Mouse (Mus musculus) gastrocnemius, adult 8-10 months (tissue): Measurements from ENCODE around the gene Irgm1. TPM values are rescaled to one million over a fixed set of nuclear protein-coding genes. Genes with fewer than 3 reads are reported as not detected.
A peak's percentile ranks its signal among the peaks of the same experiment; 100 is the strongest.
"Not testable (repeated sequence)": the region's sequence is repeated elsewhere in the genome, so short reads cannot be mapped to it uniquely, and the experiment has no call there.

Experiments used
- DNase-seq, 2 experiments: peaks; one replicate each; pipeline ENCODE4 v3.0.0; 2022; ENCODE audit warnings: low spot score in 2 of 2
- total RNA-seq, 4 experiments: library from RNA; stranded (reverse); gene quantifications; 2 replicates each; pipeline ENCODE4 v1.2.4; 2022

Irgm1 gene
- total RNA-seq, result 10 to 100 TPM; 12.0 to 13.7 (median 12.9) TPM

GRCm38 (mm10) chr11:48871201-48871772 is at the start of gene Irgm1:
Gene Irgm1 (minus strand): TSS chr11:48871683.
- DNase-seq, result peak; percentile 54 to 56

GRCm38 (mm10) chr11:48918380-48918779 is 46.9 kb upstream of the Irgm1 start:
- no peak for DNase-seq

- no peak for DNase-seq
These were observed 42.1 kb upstream of the Irgm1 start for GRCm38 (mm10) chr11:48913611-48914010.

- no peak for DNase-seq
These were observed 37.0 kb upstream of the Irgm1 start for GRCm38 (mm10) chr11:48908459-48908858.

GRCm38 (mm10) chr11:48902021-48902420 is 30.5 kb upstream of the Irgm1 start, which contains the start of gene Gm5431:
Gene Gm5431 (minus strand): TSS chr11:48902214.
- no peak for DNase-seq

GRCm38 (mm10) chr11:48901567-48901930 is 30.1 kb upstream of the Irgm1 start:
- not testable (repeated sequence) for DNase-seq

GRCm38 (mm10) chr11:48900654-48901566 is 29.4 kb upstream of the Irgm1 start:
- not testable (repeated sequence) for DNase-seq

GRCm38 (mm10) chr11:48898812-48899431 is 27.4 kb upstream of the Irgm1 start:
- DNase-seq, result no peak

GRCm38 (mm10) chr11:48876680-48877079 is 5.2 kb upstream of the Irgm1 start:
- DNase-seq, result no peak

GRCm38 (mm10) chr11:48875343-48875837 is 3.9 kb upstream of the Irgm1 start:
- DNase-seq, result not testable (repeated sequence)

GRCm38 (mm10) chr11:48874465-48874864 is 3.0 kb upstream of the Irgm1 start:
- no peak for DNase-seq

- DNase-seq, result no peak
These were observed 2.3 kb upstream of the Irgm1 start for GRCm38 (mm10) chr11:48873591-48874290.

- no peak for DNase-seq
These were observed 1.3 kb upstream of the Irgm1 start for GRCm38 (mm10) chr11:48872695-48873300.

GRCm38 (mm10) chr11:48871817-48872541 is 496 bp upstream of the Irgm1 start:
- peak; percentile 44 to 54 for DNase-seq

GRCm38 (mm10) chr11:48870781-48871180 is 702 bp downstream of the Irgm1 start:
- no peak for DNase-seq

GRCm38 (mm10) chr11:48869380-48870110 is 1.9 kb downstream of the Irgm1 start:
- no peak for DNase-seq

GRCm38 (mm10) chr11:48866481-48866880 is 5.0 kb downstream of the Irgm1 start:
- no peak for DNase-seq

- DNase-seq, result no peak
These were observed 7.7 kb downstream of the Irgm1 start for GRCm38 (mm10) chr11:48863808-48864207.

- no peak for DNase-seq
These were observed 8.6 kb downstream of the Irgm1 start for GRCm38 (mm10) chr11:48862784-48863319.
